Mouse (Mus musculus) cerebellum, postnatal 36 days (tissue): Measurements from ENCODE around the gene Gm11562.
A peak's percentile ranks its signal among the peaks of the same experiment; 100 is the strongest.

Experiments
- DNase-seq, 2 experiments: peaks; one replicate each; pipeline ENCODE4 v3.0.0; 2021 to 2022; ENCODE audit warnings: mixed read lengths in 2 of 2

Gene Gm11562

GRCm38 (mm10) chr11:99583245-99583704 is 37.0 kb downstream of the Gm11562 start, which contains the start of gene Krtap1-4:
Gene Krtap1-4 (minus strand): TSS chr11:99583654.
- DNase-seq, result no peak

GRCm38 (mm10) chr11:99581564-99581963 is 38.7 kb downstream of the Gm11562 start:
- DNase-seq, result no peak

- no peak for DNase-seq
Measured at GRCm38 (mm10) chr11:99581051-99581450, 39.2 kb downstream of the Gm11562 start.

- DNase-seq, result no peak
Measured at GRCm38 (mm10) chr11:99580636-99581035, 39.6 kb downstream of the Gm11562 start, which contains the start of gene Krtap1-5. Gene Krtap1-5 (minus strand): TSS chr11:99581016.

GRCm38 (mm10) chr11:99574106-99574505 is 46.1 kb downstream of the Gm11562 start:
- peak; percentile 55 to 63 for DNase-seq

GRCm38 (mm10) chr11:99573164-99573563 is 47.1 kb downstream of the Gm11562 start:
- DNase-seq, result no peak
